14 mouse cellular contexts compared by ENCODE assay signal in genomic region chr14:47383911-47384310, GRCm38 (mm10).
"Had no signal": no experiment of that assay in that cellular context is flagged by ENCODE, and none has a peak within 500 bp of the region (broad histone marks: within the 10 kb centered on the region; RNA-seq: fewer than 3 reads in every experiment).

No protein-coding gene starts in this region.

- H3K4me3 ChIP-seq: layer of hippocampus, adult 2 months; left cerebral cortex, adult 2 months; liver, embryonic 13.5 days; megakaryocyte, embryonic 14.5 days; midbrain, embryonic 10.5 days; midbrain, embryonic 13.5 days had no signal

- DNase-seq: kidney, adult 2 months; layer of hippocampus, adult 9-11 months; liver, embryonic 13.5 days; lung, adult 2 months; lung, postnatal 14 days; thymus, adult 2 months; thymus, postnatal 14 days; thymus, postnatal 4 days had no signal

- H3K27ac ChIP-seq: kidney, postnatal 0 days; layer of hippocampus, adult 2 months; left cerebral cortex, adult 2 months; liver, embryonic 13.5 days; midbrain, embryonic 10.5 days; midbrain, embryonic 13.5 days had no signal
